Mouse (Mus musculus): Measurements from ENCODE around the gene Gm12216.
"Not testable (repeated sequence)": the region's sequence is repeated elsewhere in the genome, so short reads cannot be mapped to it uniquely, and the experiment has no call there.

GRCm38 (mm10) chr11:53868323-53868722 lies 9.3 kb upstream of the Gm12216 start:
- TF ChIP-seq EP300 (IDR thresholded peaks at IDR 0.05; ENCODE audit: insufficient read depth, low read depth, low read length); CTCF (IDR thresholded peaks at IDR 0.05; ENCODE audit: low read depth, low read length): not testable (repeated sequence)
